Mouse (Mus musculus): ENCODE data around the gene Bpgm. TPM values are rescaled to one million over a fixed set of nuclear protein-coding genes. Genes with fewer than 3 reads are reported as not detected.

Bpgm gene
- total RNA-seq, 2 experiments from 2014 or later = 69.5 to 79.9 TPM

DNA sequence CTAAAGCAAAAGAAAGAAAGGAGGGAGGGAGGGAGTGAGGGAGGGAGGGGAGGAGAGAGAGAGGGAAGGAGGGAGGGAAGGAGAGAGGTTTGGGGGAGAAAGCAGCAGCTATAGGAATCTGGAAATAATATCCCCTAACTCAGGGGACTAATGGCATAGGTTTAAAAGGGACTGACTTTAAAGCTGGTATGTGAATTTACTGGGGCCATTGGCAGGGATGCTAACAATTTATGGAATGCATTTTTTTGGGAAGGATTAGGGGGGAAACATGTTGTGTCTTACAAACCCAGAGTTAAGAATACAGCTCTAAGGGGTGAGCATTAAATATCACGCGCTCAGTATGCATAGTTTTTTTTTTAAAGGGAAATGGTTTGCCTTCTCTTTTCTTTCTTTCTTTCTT, 44.5 kb downstream of the Bpgm start:
- intact Hi-C loops (cut with DNase I) = no loop called here
- DNase-seq (ENCODE audit: extremely low spot score in 1 of 2, low spot score in 2 of 2) = no peak

- intact Hi-C loops (cut with DNase I) = no loop called here
- DNase-seq (ENCODE audit: extremely low spot score in 1 of 2, low spot score in 2 of 2) = no peak
These were observed 44.9 kb downstream of the Bpgm start for GRCm38 (mm10) chr6:34520912-34521311.

DNA sequence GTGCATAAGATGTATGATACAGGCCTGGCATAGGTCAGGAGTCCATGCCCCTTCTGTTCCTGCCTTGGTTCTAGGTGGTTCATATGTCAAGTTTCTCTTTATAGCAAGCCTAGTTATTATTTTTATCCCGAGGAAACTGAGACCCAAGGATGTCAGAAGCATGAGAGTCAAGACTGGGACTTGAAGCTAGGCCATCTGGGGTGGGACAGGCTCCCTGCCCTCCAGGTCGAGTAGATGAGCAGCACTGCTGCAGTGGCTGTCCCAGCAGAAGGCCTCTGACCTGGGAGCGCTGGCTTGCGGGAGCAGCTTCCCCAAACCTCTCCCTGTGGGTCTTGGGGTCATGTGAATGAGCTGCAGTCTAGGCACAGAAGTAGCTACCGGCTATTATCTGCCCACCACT, 47.5 kb downstream of the Bpgm start:
- DNase-seq (ENCODE audit: extremely low spot score in 1 of 2, low spot score in 2 of 2) = no peak
- intact Hi-C loops (cut with DNase I) = no loop called here

DNA sequence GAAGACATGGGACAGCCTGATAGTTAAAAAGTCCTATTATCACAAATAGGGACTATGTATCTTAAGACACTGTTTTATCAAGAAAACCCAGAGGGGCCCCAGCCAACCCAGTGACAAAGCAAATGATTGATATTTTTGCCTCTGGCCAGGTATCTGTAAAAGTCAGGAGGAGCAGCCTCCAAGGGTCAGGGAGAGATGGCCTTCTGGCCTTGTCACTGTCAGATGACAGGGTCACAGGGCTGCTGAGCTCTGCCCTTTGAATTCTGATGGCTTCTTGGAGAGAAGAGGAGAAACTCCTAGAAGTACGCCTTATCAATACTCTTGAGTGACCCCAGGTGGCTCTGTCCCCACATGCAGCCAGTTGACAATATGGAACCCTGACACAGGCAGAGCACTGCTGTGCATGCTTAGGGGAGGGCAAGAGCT, 49.5 kb downstream of the Bpgm start:
- intact Hi-C loops (cut with DNase I) = no loop called here
- DNase-seq (ENCODE audit: extremely low spot score in 1 of 2, low spot score in 2 of 2) = no peak

DNA sequence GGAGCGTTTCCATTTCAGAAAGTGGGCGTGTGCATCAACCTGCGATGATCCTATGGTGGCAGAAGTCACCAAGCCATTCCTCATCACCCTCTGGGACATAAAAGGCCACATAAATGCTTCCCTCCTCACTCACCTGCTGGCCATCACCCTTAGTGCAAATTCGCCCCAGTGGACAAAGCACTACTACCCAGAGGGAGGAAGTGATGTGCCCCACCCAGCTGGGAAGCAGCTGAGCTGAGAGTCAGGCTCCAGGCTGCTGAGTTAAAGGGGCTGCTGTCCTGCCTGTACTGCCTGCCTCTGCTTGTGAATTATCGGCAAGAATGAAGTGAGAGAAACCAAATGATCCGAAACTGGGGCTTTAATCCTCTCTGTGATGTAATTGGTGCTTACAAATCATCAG, 49.9 kb downstream of the Bpgm start:
- intact Hi-C loops (cut with DNase I) = no loop called here
- DNase-seq (ENCODE audit: extremely low spot score in 1 of 2, low spot score in 2 of 2) = no peak

DNA sequence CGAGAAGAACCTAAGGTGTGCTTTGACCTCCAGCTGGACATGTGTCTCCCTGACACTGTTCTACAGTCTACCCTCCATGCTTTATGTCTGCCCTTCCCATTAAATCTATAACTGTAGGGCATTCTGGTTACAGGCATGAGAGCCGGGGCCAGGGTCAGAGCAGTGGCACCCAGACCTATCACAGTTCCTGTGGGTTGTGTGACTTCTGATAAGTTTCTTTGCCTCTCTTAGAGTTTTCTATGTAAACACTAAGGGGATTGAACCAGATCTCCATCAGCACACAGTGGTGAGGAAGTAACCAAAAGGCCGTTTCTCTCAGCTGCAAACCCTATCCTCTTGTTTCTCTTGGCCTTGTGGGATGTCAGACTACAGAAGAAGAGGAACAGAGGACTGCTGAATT, 50.4 kb downstream of the Bpgm start:
- intact Hi-C loops (cut with DNase I) = no loop called here
- no peak for DNase-seq (ENCODE audit: extremely low spot score in 1 of 2, low spot score in 2 of 2)

GRCm38 (mm10) chr6:34528131-34528530, 52.1 kb downstream of the Bpgm start:
- intact Hi-C loops (cut with DNase I) = no loop called here
- no peak for DNase-seq (ENCODE audit: extremely low spot score in 1 of 2, low spot score in 2 of 2)

GRCm38 (mm10) chr6:34529992-34530391, 54.0 kb downstream of the Bpgm start:
- no peak for DNase-seq (ENCODE audit: extremely low spot score in 1 of 2, low spot score in 2 of 2)
- intact Hi-C loops (cut with DNase I) = no loop called here

DNA sequence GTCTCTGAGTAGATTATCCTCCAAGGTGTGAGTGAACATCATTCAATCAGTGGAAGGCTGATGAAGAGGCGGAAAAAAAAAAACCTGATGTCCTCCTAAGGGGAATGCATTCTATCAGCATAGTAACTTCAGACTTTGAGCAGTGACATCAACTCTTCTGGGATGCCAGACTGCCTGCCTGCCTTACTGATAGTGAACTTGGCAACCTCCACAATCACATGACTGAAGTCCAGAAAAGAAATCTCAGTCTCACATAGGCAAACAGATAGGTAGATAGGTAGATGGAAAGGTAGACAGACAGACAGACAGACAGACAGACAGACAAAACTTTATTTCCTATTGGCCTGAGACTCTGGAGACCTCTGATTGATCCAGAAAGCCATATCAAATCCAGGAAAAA, 57.0 kb downstream of the Bpgm start:
- intact Hi-C loops (cut with DNase I) = no loop called here

GRCm38 (mm10) chr6:34533896-34534295, 57.9 kb downstream of the Bpgm start:
- intact Hi-C loops (cut with DNase I) = no loop called here
- no peak for DNase-seq (ENCODE audit: extremely low spot score in 1 of 2, low spot score in 2 of 2)

More for the DNA sequence above, 57.0 kb downstream of the Bpgm start:
- DNase-seq (ENCODE audit: extremely low spot score in 1 of 2, low spot score in 2 of 2) = no peak

- intact Hi-C loops (cut with DNase I) = no loop called here
- no peak for DNase-seq (ENCODE audit: extremely low spot score in 1 of 2, low spot score in 2 of 2)
These were observed 66.9 kb downstream of the Bpgm start for GRCm38 (mm10) chr6:34542866-34543265.

DNA sequence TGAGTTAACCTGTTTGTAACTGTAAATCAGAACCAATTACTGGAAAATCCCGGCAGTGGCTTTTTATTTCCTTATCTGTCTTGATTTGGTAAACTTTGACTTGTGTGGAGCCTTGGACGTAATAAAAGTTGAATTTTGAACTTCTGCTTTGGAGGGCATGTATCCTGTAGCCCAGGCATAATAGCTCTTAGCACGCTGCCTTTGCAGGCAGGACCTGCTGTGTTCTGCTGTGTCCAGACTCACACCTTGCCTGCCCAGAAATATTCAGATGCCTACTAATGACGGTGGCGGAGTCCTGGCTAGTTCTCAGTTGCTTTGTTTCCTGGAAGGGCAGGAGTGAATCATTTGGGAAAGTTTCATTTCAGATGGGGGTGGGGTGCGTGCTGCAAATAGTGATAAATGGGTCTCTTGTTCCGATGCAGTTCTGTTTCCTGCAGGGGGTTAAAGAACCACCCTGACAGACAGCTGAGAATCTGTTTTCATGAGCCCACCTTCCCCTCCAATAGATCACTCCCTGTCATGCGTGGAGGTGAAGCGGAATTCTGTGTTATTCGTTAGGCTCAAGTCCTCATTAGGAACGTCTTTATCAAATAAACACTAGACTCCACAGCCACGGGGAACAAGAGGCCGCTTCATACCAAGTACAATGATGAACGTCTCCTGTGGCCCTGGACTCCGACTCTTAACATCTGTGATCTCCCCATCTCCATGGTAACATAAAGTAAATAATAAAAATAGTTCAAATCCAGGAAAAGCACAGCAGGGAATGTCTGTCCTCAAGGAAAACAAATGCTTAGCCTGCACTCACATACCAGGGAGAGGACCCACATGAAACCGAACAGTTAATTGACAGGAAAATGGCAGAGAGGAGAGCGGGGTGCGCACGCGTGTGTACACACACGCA, 67.5 kb downstream of the Bpgm start:
- DNase-seq (ENCODE audit: extremely low spot score in 1 of 2, low spot score in 2 of 2) = peak in 1 of 2 experiments; percentile 37

GRCm38 (mm10) chr6:34544207-34544602, 68.2 kb downstream of the Bpgm start:
- intact Hi-C loops (cut with DNase I) = no loop called here

More for the DNA sequence above, 67.5 kb downstream of the Bpgm start:
- intact Hi-C loops (cut with DNase I) = no loop called here

GRCm38 (mm10) chr6:34545286-34545685, 69.3 kb downstream of the Bpgm start:
- no peak for DNase-seq (ENCODE audit: extremely low spot score in 1 of 2, low spot score in 2 of 2)
- intact Hi-C loops (cut with DNase I) = no loop called here

More at GRCm38 (mm10) chr6:34544207-34544602, 68.2 kb downstream of the Bpgm start:
- no peak for DNase-seq (ENCODE audit: extremely low spot score in 1 of 2, low spot score in 2 of 2)

DNA sequence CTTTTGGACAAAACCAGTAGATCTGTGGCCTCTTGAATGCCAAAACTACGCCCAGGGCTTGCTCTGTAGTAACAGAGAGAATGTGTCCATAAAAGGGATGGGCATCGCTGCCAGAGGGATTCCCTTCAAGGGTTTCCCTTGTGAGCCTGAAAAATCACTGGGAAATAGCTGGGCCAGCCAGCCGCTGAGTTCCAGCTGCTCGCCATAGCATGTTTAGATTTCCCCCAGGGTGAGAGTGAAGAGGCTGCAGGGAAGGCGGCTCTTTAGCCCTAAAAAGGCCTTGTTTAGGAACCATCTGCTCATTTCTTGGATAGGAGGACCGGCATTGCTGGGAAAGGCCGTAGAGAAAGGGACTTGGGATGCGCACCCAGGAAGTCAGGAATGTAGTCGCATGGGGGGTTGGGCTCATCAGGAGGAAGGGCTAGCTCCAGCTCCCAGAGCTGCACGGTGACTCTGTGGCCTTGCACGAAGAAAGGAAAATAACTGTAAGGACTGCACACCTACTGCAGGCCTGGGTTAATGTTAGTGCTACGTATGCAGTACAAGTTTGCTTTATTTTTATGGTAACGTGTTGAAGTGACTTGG, 72.5 kb downstream of the Bpgm start:
- intact Hi-C loops (cut with DNase I) = no loop called here
- no peak for DNase-seq (ENCODE audit: extremely low spot score in 1 of 2, low spot score in 2 of 2)

DNA sequence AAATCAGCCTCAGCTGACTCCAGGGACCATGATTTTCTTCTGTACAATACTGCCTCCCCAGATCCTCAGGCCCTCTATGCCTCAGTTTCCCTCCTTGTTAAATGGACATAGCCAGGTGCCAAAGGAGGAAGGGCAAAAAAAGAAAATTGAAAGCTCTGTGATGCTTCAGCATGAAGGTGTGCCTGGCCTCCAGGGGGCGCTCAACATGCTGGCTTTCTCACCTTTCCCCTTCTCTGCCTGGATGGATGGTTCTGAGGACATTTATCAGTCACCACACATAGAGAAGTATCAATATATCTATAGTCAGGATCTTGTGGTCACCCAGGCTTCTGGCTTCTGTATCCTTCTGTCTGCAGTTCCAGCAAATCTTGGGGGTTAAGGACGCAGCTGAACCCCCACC, 73.0 kb downstream of the Bpgm start:
- intact Hi-C loops (cut with DNase I) = no loop called here
- DNase-seq (ENCODE audit: extremely low spot score in 1 of 2, low spot score in 2 of 2) = peak in 1 of 2 experiments; percentile 59

DNA sequence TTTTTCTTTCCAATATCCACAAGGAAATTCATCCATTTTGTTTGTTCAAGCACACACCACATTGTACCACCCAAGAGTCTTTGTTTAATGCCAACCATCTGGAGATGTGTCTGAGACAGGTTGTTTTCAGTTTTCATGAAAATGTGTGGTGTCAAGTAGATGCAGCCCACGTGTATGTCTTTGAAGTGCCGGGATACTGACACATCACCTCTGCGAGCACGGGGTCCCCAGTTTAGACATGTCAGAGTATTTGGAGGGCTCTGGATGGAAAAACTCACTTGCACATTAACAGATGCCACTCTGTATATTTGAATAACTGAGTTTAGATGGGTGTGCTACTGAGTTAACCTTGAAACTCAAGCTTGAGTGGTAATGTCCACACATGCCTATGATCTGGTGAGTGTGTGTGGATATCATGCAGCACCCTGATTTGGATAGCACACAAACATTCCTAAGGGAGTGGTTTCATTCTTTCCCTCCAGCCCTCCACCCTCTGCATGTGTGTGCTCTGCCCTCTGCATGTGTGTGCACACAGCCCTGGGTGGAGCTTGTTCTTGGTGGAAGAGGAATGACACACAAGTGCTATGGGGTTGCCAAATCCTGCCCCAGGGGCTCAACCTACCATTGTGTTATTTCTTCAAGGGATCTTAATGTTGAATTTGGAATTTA, 76.6 kb downstream of the Bpgm start:
- DNase-seq (ENCODE audit: extremely low spot score in 1 of 2, low spot score in 2 of 2) = no peak
- intact Hi-C loops (cut with DNase I) = no loop called here

GRCm38 (mm10) chr6:34554291-34554997, 78.4 kb downstream of the Bpgm start:
- intact Hi-C loops (cut with DNase I) = no loop called here
- no peak for DNase-seq (ENCODE audit: extremely low spot score in 1 of 2, low spot score in 2 of 2)
